Mouse (Mus musculus) c-Kit-positive CD71-positive TER-119-negative erythroid progenitor cells, embryonic 14.5 days (primary cell): ENCODE measurements around the gene Cacna1b.

Experiments used
- DNase-seq: peaks from one replicate; pipeline ENCODE4 v3.0.0-alpha.2; 2013; ENCODE audit warnings: low read depth

Gene Cacna1b

GRCm38 (mm10) chr2:24763115-24763557, at the start of gene Cacna1b:
Cacna1b (minus strand) TSS chr2:24763152.
- DNase-seq = peak; percentile 38

GRCm38 (mm10) chr2:24809746-24810145, 46.8 kb upstream of the Cacna1b start:
- no peak for DNase-seq

GRCm38 (mm10) chr2:24807691-24808090, 44.7 kb upstream of the Cacna1b start:
- DNase-seq = no peak

- DNase-seq = no peak
Measured at GRCm38 (mm10) chr2:24807036-24807435, 44.1 kb upstream of the Cacna1b start.

GRCm38 (mm10) chr2:24806143-24806542, 43.2 kb upstream of the Cacna1b start:
- no peak for DNase-seq

- no peak for DNase-seq
Measured at GRCm38 (mm10) chr2:24805621-24806020, 42.7 kb upstream of the Cacna1b start.

GRCm38 (mm10) chr2:24796833-24797457, 34.0 kb upstream of the Cacna1b start:
- peak; percentile 13 for DNase-seq

GRCm38 (mm10) chr2:24787250-24787649, 24.3 kb upstream of the Cacna1b start:
- DNase-seq = no peak

- DNase-seq = no peak
Measured at GRCm38 (mm10) chr2:24781253-24781652, 18.3 kb upstream of the Cacna1b start.

GRCm38 (mm10) chr2:24776831-24777230, 13.9 kb upstream of the Cacna1b start:
- no peak for DNase-seq

- DNase-seq = no peak
Measured at GRCm38 (mm10) chr2:24775951-24776587, 13.1 kb upstream of the Cacna1b start.

GRCm38 (mm10) chr2:24774832-24775231, 11.9 kb upstream of the Cacna1b start:
- no peak for DNase-seq

GRCm38 (mm10) chr2:24770861-24771260, 7.9 kb upstream of the Cacna1b start:
- DNase-seq = no peak

- no peak for DNase-seq
Measured at GRCm38 (mm10) chr2:24762446-24762960, 449 bp downstream of the Cacna1b start.

GRCm38 (mm10) chr2:24761923-24762445, 968 bp downstream of the Cacna1b start:
- peak; percentile 44 for DNase-seq

GRCm38 (mm10) chr2:24755276-24755675, 7.7 kb downstream of the Cacna1b start:
- DNase-seq = peak; percentile 20

- DNase-seq = no peak
Measured at GRCm38 (mm10) chr2:24752599-24752998, 10.4 kb downstream of the Cacna1b start.

- DNase-seq = no peak
Measured at GRCm38 (mm10) chr2:24750051-24750450, 12.9 kb downstream of the Cacna1b start.

GRCm38 (mm10) chr2:24747878-24748277, 15.1 kb downstream of the Cacna1b start:
- no peak for DNase-seq

GRCm38 (mm10) chr2:24739701-24740100, 23.3 kb downstream of the Cacna1b start:
- no peak for DNase-seq

GRCm38 (mm10) chr2:24733157-24733556, 29.8 kb downstream of the Cacna1b start:
- no peak for DNase-seq

- no peak for DNase-seq
Measured at GRCm38 (mm10) chr2:24725865-24726264, 37.1 kb downstream of the Cacna1b start.
